Mouse (Mus musculus) ES-Bruce4 (cell line): ENCODE measurements around the gene Olfr1264. TPM values are rescaled to one million over a fixed set of nuclear protein-coding genes. Genes with fewer than 3 reads are reported as not detected.

ENCODE experiments used
- H3K27ac ChIP-seq: 2 replicates; pipeline ENCODE4 v1.5.1; 2012; ENCODE audit warnings: low read length, inconsistent platforms; ENCODE audit not compliant: insufficient read depth
- H3K27me3 ChIP-seq: 2 replicates; pipeline ENCODE4 v1.6.1; 2012; ENCODE audit warnings: mild to moderate bottlenecking, low read length, inconsistent platforms; ENCODE audit not compliant: control insufficient read depth, poor library complexity, insufficient read depth, severe bottlenecking
- H3K36me3 ChIP-seq: 2 replicates; pipeline ENCODE4 v1.6.1; 2012; ENCODE audit warnings: inconsistent platforms, mild to moderate bottlenecking, low read length, moderate library complexity; ENCODE audit not compliant: control insufficient read depth, poor library complexity, insufficient read depth, severe bottlenecking
- H3K4me1 ChIP-seq: one replicate; pipeline ENCODE4 v1.8.1; 2011; ENCODE audit warnings: low read length; ENCODE audit not compliant: control insufficient read depth, insufficient read depth
- H3K4me3 ChIP-seq: 2 replicates; pipeline ENCODE4 v1.5.1; 2011; ENCODE audit warnings: low read depth, mild to moderate bottlenecking, low read length
- H3K9ac ChIP-seq: 2 replicates; pipeline ENCODE4 v1.6.1; 2012; ENCODE audit warnings: low read depth, mild to moderate bottlenecking, inconsistent platforms; ENCODE audit not compliant: poor library complexity, severe bottlenecking
- H3K9me3 ChIP-seq: replicated peaks from 2 replicates; pipeline ENCODE4 v1.6.1; 2012; ENCODE audit warnings: mild to moderate bottlenecking, low read length, inconsistent platforms; ENCODE audit not compliant: control insufficient read depth, poor library complexity, insufficient read depth, severe bottlenecking
- CTCF ChIP-seq: IDR thresholded peaks from one replicate; pipeline ENCODE4 v1.8.1; 2011; ENCODE audit warnings: low read depth, low read length
- EP300 ChIP-seq: IDR thresholded peaks from 2 replicates; pipeline ENCODE4 v1.6.1; 2011; ENCODE audit warnings: low read depth, low read length; ENCODE audit not compliant: insufficient read depth
- POLR2A ChIP-seq: IDR thresholded peaks from one replicate; pipeline ENCODE4 v1.8.1; 2011; ENCODE audit warnings: low read length; ENCODE audit not compliant: insufficient read depth
- polyA plus RNA-seq: library from polyadenylated mRNA; stranded (reverse); fragments of >200 nt; gene quantifications from 2 replicates; pipeline ENCODE4 v1.2.4, GENCODE M21; 2011; ENCODE audit warnings: low read depth; ENCODE audit not compliant: missing spikeins, insufficient read depth, insufficient read length

Olfr1264 gene
- polyA plus RNA-seq, 1 experiment: not detected

GRCm38 (mm10) chr2:89990921-89991320, 34.5 kb downstream of the Olfr1264 start, which contains the start of gene Olfr1261:
Gene Olfr1261, plus strand, starts transcription at chr2:89991221.
- Histone ChIP-seq H3K4me1 (no peaks in the 10 kb centered on the region), H3K36me3 (no peaks in the 10 kb centered on the region), H3K27me3 (no peaks in the 10 kb centered on the region), H3K9ac (no peak within 1 kb of the TSS), H3K4me3 (no peak within 1 kb of the TSS), H3K27ac (no peak within 1 kb of the TSS), H3K9me3 (no peaks in the 10 kb centered on the region)
- TF ChIP-seq EP300: no peak
- TF ChIP-seq POLR2A: no peak
- no peak for TF ChIP-seq CTCF

GRCm38 (mm10) chr2:89977709-89978108, 47.7 kb downstream of the Olfr1264 start:
- Histone ChIP-seq H3K4me1 (no peaks in the 10 kb centered on the region), H3K27me3 (no peaks in the 10 kb centered on the region), H3K36me3 (no peaks in the 10 kb centered on the region), H3K27ac (no peak overlapping the region), H3K9ac (no peak overlapping the region), H3K4me3 (no peak overlapping the region), H3K9me3 (no peaks in the 10 kb centered on the region)
- no peak for TF ChIP-seq POLR2A

GRCm38 (mm10) chr2:89974184-89974583, 51.2 kb downstream of the Olfr1264 start, which contains the start of gene Olfr1260:
Gene Olfr1260, plus strand, starts transcription at chr2:89974340.
- H3K4me1 ChIP-seq: no peaks in the 10 kb centered on the region
- H3K27me3 ChIP-seq: no peaks in the 10 kb centered on the region
- TF ChIP-seq CTCF (no peak), POLR2A (no peak), EP300 (no peak)
- no peak within 1 kb of the TSS for H3K27ac ChIP-seq
- no peak within 1 kb of the TSS for H3K9ac ChIP-seq
- H3K36me3 ChIP-seq: no peaks in the 10 kb centered on the region
- H3K9me3 ChIP-seq: no peaks in the 10 kb centered on the region
- H3K4me3 ChIP-seq: no peak within 1 kb of the TSS

Other genes with a start within 250 kb of the Olfr1264 start
- not detected in 2 replicates for gene Olfr1254, start 232.0 kb downstream of the Olfr1264 start, polyA plus RNA-seq
- not detected in 2 replicates for gene Olfr1255, start 213.5 kb downstream of the Olfr1264 start, polyA plus RNA-seq
- not detected in 2 replicates for gene Olfr1256, start 184.0 kb downstream of the Olfr1264 start, polyA plus RNA-seq
- not detected in 2 replicates for gene Olfr48, start 177.4 kb downstream of the Olfr1264 start, polyA plus RNA-seq
- gene Olfr1257, start 147.1 kb downstream of the Olfr1264 start, polyA plus RNA-seq: not detected in 2 replicates
- gene Olfr1258, start 98.3 kb downstream of the Olfr1264 start, polyA plus RNA-seq: not detected in 2 replicates
- gene Olfr1259, start 76.9 kb downstream of the Olfr1264 start, polyA plus RNA-seq: not detected in 2 replicates
- not detected in 2 replicates for gene Olfr1260, start 51.2 kb downstream of the Olfr1264 start, polyA plus RNA-seq
- gene Olfr1261, start 34.4 kb downstream of the Olfr1264 start, polyA plus RNA-seq: not detected in 2 replicates
- gene Olfr1262, start 25.4 kb downstream of the Olfr1264 start, polyA plus RNA-seq: not detected in 2 replicates
- gene Olfr1263, start 13.4 kb downstream of the Olfr1264 start, polyA plus RNA-seq: not detected in 2 replicates
- gene Olfr1265, start 9.8 kb upstream of the Olfr1264 start, polyA plus RNA-seq: not detected in 2 replicates
- gene Olfr140, start 38.0 kb upstream of the Olfr1264 start, polyA plus RNA-seq: not detected in 2 replicates
- not detected in 2 replicates for gene Olfr1269, start 95.8 kb upstream of the Olfr1264 start, polyA plus RNA-seq
- gene Olfr32, start 116.7 kb upstream of the Olfr1264 start, polyA plus RNA-seq: not detected in 2 replicates
- not detected in 2 replicates for gene Olfr1270, start 127.5 kb upstream of the Olfr1264 start, polyA plus RNA-seq
- not detected in 2 replicates for gene Olfr1506, start 198.9 kb upstream of the Olfr1264 start, polyA plus RNA-seq
- gene Olfr142, start 232.0 kb upstream of the Olfr1264 start, polyA plus RNA-seq: not detected in 2 replicates
- 0.11 TPM in 1 of 2 replicates, not detected in the other for gene Olfr1271, start 245.5 kb upstream of the Olfr1264 start, polyA plus RNA-seq